Mouse (Mus musculus): ENCODE measurements around the gene Nrcam. TPM values are rescaled to one million over a fixed set of nuclear protein-coding genes. Genes with fewer than 3 reads are reported as not detected.

The Nrcam gene
- polyA plus RNA-seq, 1 experiment from 2014 or later, result 90.1 TPM

GRCm38 (mm10) chr12:44378431-44379161 is 49.9 kb downstream of the Nrcam start:
- no peak overlapping the region for H3K27ac ChIP-seq
- WGBS, result 64% methylated on average over 8 of the region's 8 CpGs
- peaks cover 9% of the 10 kb centered on the region for H3K4me1 ChIP-seq
- no peak overlapping the region for H3K4me3 ChIP-seq (replicated peaks)
- no peaks in the 10 kb centered on the region for H3K36me3 ChIP-seq (replicated peaks)
- ATAC-seq (ENCODE audit: low FRiP score), result no peak
- H3K4me2 ChIP-seq, result no peak overlapping the region
- no peaks in the 10 kb centered on the region for H3K27me3 ChIP-seq
- H3K9ac ChIP-seq, result no peak overlapping the region
- no peaks in the 10 kb centered on the region for H3K9me3 ChIP-seq

GRCm38 (mm10) chr12:44380805-44381204 is 52.1 kb downstream of the Nrcam start:
- Histone ChIP-seq H3K4me3 (replicated peaks) (no peak overlapping the region), H3K36me3 (replicated peaks) (no peaks in the 10 kb centered on the region), H3K9me3 (no peaks in the 10 kb centered on the region), H3K27ac (no peak overlapping the region), H3K27me3 (no peaks in the 10 kb centered on the region), H3K9ac (no peak overlapping the region), H3K4me1 (peaks cover 8% of the 10 kb centered on the region), H3K4me2 (no peak overlapping the region)
- no peak for ATAC-seq (ENCODE audit: low FRiP score)
- WGBS, result 96% methylated on average over 4 of the region's 4 CpGs

DNA sequence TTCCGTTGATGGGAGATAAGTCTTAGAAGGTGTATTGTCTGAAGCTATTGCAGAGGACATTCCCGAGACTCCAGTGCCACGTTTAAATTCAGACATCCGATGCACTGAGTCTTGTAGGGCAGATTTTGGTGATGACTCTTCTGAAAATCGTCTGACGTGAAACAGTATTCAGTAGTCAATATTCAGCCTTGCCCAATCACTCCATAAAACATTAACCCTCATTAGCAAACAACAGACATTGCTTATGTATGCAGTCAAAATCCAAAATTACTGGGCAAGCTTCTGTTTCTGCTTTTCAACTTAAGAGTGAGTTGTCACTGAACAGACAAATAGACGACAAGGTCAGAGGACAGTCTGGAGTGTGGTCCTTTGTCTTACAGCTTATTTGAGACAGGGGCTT is 57.7 kb downstream of the Nrcam start:
- Histone ChIP-seq H3K27me3 (no peaks in the 10 kb centered on the region), H3K9ac (no peak overlapping the region), H3K4me1 (peaks cover 16% of the 10 kb centered on the region), H3K27ac (0 out of 2 replicates have a peak overlapping the region, but pooled peaks have one; percentile 13), H3K9me3 (no peaks in the 10 kb centered on the region), H3K36me3 (replicated peaks) (no peaks in the 10 kb centered on the region), H3K4me3 (replicated peaks) (no peak overlapping the region), H3K4me2 (no peak overlapping the region)
- ATAC-seq (ENCODE audit: low FRiP score), result no peak
- 37% methylated on average over 7 of the region's 7 CpGs for WGBS

DNA sequence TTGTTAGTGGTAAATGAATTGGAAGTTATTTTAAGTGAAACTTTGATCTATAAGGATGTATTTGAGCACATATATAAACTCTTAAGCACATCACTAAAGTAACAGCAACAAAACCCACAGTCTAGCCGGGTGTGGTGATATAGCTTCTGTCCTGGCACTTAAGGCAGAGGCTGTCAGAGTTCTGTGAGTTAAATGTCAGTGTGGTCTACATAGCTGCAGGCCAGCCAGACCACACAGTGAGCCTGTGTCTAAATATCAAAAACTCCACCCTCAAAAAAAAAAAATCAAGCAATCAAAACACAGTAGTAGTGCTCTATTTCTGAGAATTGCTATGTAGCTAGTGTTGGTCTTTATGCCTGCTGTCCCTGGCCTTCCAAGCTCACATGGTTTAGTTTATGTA is 59.5 kb downstream of the Nrcam start:
- no peak overlapping the region for H3K4me3 ChIP-seq (replicated peaks)
- H3K36me3 ChIP-seq (replicated peaks), result no peaks in the 10 kb centered on the region
- no peak overlapping the region for H3K4me2 ChIP-seq
- peaks cover 16% of the 10 kb centered on the region for H3K4me1 ChIP-seq
- 18% methylated on average over 1 of the region's 1 CpGs for WGBS
- H3K9me3 ChIP-seq, result no peaks in the 10 kb centered on the region
- no peaks in the 10 kb centered on the region for H3K27me3 ChIP-seq
- H3K9ac ChIP-seq, result no peak overlapping the region
- no peak overlapping the region for H3K27ac ChIP-seq
- ATAC-seq (ENCODE audit: low FRiP score), result no peak

DNA sequence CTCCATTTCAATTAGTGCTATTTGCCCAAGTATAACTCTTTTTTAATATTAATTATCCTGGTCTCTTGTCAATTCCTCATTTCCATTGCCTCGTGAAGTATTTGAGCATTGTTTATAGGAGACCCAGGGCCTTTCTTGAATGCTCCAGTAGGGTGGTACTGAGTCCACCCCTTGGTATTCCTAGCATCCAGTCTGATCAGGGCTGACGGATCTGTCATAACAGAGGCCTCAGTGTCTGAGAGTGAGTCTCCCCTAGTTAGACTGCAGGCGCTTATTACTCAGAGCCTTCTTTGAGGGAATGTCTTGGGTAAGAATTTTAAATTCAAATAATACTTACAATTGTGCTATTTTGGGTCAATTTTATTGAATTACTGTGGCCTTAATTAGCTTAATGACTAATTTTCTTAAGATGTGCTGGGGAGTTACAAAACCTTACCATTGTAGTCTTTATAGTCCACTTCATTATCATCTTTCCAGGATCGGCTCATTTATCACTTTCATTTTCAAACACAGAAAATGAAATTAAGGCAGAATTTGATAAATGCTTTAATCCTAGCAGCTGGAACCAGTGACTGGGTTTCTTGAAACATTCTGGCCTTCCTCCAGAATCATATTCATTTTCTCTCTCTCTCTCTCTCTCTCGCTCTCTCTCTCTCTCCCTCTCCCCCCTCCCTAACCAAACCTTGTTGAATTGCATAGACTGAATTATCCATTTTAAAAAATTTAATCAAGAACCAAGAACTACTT is 61.9 kb downstream of the Nrcam start:
- H3K4me3 ChIP-seq (replicated peaks), result no peak overlapping the region
- 55% methylated on average over 5 of the region's 5 CpGs for WGBS
- H3K36me3 ChIP-seq (replicated peaks), result no peaks in the 10 kb centered on the region
- H3K27ac ChIP-seq, result no peak overlapping the region
- no peaks in the 10 kb centered on the region for H3K27me3 ChIP-seq
- no peak overlapping the region for H3K9ac ChIP-seq
- H3K9me3 ChIP-seq, result no peaks in the 10 kb centered on the region
- H3K4me1 ChIP-seq, result peaks cover 22% of the 10 kb centered on the region
- H3K4me2 ChIP-seq, result no peak overlapping the region
- ATAC-seq (ENCODE audit: low FRiP score), result no peak

DNA sequence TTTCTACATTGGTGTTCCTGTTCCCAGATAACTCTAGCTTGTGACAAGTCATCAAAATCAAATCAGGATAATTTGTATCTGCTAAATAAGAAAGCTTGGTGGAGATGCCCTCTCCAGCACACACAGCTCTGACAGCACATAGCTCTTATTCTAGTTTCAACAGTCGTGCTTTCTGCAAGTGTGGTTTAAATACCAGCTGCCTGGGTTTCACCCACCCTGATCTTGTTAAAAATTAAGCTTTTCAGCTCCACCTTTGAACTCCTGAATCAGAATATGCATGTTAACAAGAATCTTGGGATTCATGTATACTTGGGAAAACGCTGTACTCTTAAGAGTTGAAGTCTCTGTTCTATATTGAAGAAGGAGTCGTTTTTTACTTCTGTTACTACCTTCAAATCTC is 66.2 kb downstream of the Nrcam start:
- Histone ChIP-seq H3K27ac (no peak overlapping the region), H3K9ac (no peak overlapping the region), H3K4me1 (peaks cover 8% of the 10 kb centered on the region; the same call in 1 of the 2 replicates), H3K36me3 (replicated peaks) (no peaks in the 10 kb centered on the region), H3K4me3 (replicated peaks) (no peak overlapping the region), H3K27me3 (no peaks in the 10 kb centered on the region), H3K9me3 (no peaks in the 10 kb centered on the region), H3K4me2 (no peak overlapping the region)
- no peak for ATAC-seq (ENCODE audit: low FRiP score)
- WGBS, result 76% methylated on average over 3 of the region's 3 CpGs

DNA sequence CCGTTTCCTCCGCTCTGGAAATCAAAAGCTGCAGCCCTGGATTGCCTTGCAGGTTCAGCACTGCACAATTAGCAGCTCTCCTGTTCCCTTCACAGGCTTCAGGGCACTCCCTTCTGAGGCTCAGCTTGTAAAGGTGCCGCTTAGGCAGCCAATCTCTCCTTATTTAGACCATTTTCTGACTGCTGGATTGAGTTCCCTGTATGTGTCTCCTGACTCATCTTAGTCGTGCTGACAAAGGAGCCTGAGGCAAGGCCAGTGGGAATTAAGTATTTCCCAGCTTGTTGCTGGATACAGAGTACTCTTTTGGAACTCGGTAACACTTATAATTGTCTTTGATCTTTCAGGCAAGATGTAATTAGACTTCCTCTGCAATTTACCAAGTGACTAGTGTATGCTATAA is 69.1 kb downstream of the Nrcam start:
- H3K4me3 ChIP-seq (replicated peaks), result no peak overlapping the region
- H3K36me3 ChIP-seq (replicated peaks), result no peaks in the 10 kb centered on the region
- H3K4me2 ChIP-seq, result no peak overlapping the region
- H3K9ac ChIP-seq, result no peak overlapping the region
- no peaks in the 10 kb centered on the region for H3K9me3 ChIP-seq
- H3K4me1 ChIP-seq, result peaks cover 31% of the 10 kb centered on the region
- no peaks in the 10 kb centered on the region for H3K27me3 ChIP-seq
- peak overlapping the region; percentile 53; the same call in 1 of the 2 replicates for H3K27ac ChIP-seq
- 23% methylated on average over 5 of the region's 5 CpGs for WGBS
- no peak for ATAC-seq (ENCODE audit: low FRiP score)

- Histone ChIP-seq H3K27me3 (no peaks in the 10 kb centered on the region), H3K4me3 (replicated peaks) (no peak overlapping the region), H3K4me1 (peaks cover 49% of the 10 kb centered on the region), H3K9ac (no peak overlapping the region), H3K9me3 (no peaks in the 10 kb centered on the region), H3K36me3 (replicated peaks) (no peaks in the 10 kb centered on the region), H3K27ac (peak overlapping the region; percentile 89), H3K4me2 (no peak overlapping the region)
- 36% methylated on average over 1 of the region's 1 CpGs for WGBS
- peak; percentile 1; the same call in 1 of the 2 replicates for ATAC-seq (ENCODE audit: low FRiP score)
Observed at GRCm38 (mm10) chr12:44402134-44402533, 73.4 kb downstream of the Nrcam start.

GRCm38 (mm10) chr12:44403270-44403669 is 74.6 kb downstream of the Nrcam start:
- H3K9ac ChIP-seq, result no peak overlapping the region
- peak; percentile 42; the same call in 1 of the 2 replicates for ATAC-seq (ENCODE audit: low FRiP score)
- no peak overlapping the region for H3K4me2 ChIP-seq
- H3K9me3 ChIP-seq, result no peaks in the 10 kb centered on the region
- peaks cover 47% of the 10 kb centered on the region for H3K4me1 ChIP-seq
- 72% methylated on average over 1 of the region's 1 CpGs for WGBS
- H3K4me3 ChIP-seq (replicated peaks), result no peak overlapping the region
- no peaks in the 10 kb centered on the region for H3K27me3 ChIP-seq
- H3K36me3 ChIP-seq (replicated peaks), result no peaks in the 10 kb centered on the region
- H3K27ac ChIP-seq, result peak overlapping the region; percentile 89

DNA sequence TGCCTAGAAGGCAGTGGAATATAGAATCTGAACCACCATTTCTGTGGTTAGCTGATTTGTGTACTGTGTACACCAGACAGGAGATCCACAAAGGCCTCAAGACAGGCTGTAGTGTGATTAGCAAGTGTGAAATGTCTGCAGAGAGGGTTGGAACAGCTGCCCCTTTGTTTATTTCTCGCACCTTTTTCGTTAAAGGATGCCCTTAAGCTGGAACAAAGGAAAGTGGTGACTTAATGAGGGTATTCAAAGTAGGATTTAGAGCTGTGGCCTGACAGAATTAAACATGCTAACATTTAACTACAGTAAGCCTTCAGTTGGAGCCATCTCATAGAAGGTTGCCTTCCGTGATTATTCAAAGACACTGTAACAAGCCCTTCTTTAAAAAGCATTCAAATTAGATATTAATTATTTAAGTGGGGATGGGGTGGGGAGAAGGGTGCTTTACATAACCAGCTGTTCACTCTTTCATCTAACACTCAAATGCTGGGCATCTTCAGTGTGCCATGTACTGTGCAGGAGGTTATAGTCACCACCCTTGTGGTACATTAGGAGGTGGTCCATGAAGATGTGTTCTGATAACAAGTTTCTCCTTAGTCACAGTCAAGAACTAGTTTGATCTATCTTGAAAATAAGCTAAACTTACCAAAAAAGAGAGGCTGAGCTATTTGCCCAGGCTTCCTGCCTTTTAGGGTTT is 75.2 kb downstream of the Nrcam start:
- Histone ChIP-seq H3K27ac (peak overlapping the region; percentile 89), H3K4me1 (peaks cover 47% of the 10 kb centered on the region), H3K4me3 (replicated peaks) (no peak overlapping the region), H3K4me2 (no peak overlapping the region), H3K9ac (no peak overlapping the region), H3K9me3 (no peaks in the 10 kb centered on the region), H3K27me3 (no peaks in the 10 kb centered on the region), H3K36me3 (replicated peaks) (no peaks in the 10 kb centered on the region)
- 6% methylated on average over 3 of the region's 3 CpGs for WGBS
- ATAC-seq (ENCODE audit: low FRiP score), result peak; percentile 89

- H3K9me3 ChIP-seq, result no peaks in the 10 kb centered on the region
- ATAC-seq (ENCODE audit: low FRiP score), result no peak
- H3K9ac ChIP-seq, result no peak overlapping the region
- WGBS, result 88% methylated on average over 4 of the region's 4 CpGs
- H3K4me3 ChIP-seq (replicated peaks), result no peak overlapping the region
- no peaks in the 10 kb centered on the region for H3K27me3 ChIP-seq
- no peaks in the 10 kb centered on the region for H3K36me3 ChIP-seq (replicated peaks)
- H3K27ac ChIP-seq, result no peak overlapping the region
- H3K4me2 ChIP-seq, result no peak overlapping the region
- H3K4me1 ChIP-seq, result peaks cover 6% of the 10 kb centered on the region
Observed at GRCm38 (mm10) chr12:44409786-44410185, 81.1 kb downstream of the Nrcam start.

DNA sequence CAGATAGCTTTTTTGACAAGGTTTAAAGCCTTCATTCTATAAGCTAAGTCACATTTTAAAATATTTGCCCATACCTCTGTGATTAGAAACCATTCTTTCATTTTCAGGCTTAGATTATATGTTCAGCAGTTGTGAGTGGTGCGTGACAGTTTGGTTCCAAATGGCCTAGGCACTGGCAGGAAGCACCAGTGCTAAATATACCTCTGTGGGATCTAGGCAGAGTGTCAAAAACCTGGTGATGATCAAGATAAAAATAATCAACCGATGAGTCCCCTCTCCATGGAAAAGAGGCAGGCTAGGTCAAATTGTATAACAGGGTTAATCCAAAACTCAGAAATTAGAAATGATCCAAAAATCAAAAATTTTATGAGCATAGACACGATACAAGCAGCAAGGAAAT is 82.3 kb downstream of the Nrcam start:
- no peaks in the 10 kb centered on the region for H3K9me3 ChIP-seq
- H3K4me1 ChIP-seq, result no peaks in the 10 kb centered on the region
- H3K27ac ChIP-seq, result no peak overlapping the region
- H3K36me3 ChIP-seq (replicated peaks), result no peaks in the 10 kb centered on the region
- no peak for ATAC-seq (ENCODE audit: low FRiP score)
- no peaks in the 10 kb centered on the region for H3K27me3 ChIP-seq
- no peak overlapping the region for H3K4me3 ChIP-seq (replicated peaks)
- H3K9ac ChIP-seq, result no peak overlapping the region
- 90% methylated on average over 3 of the region's 3 CpGs for WGBS
- no peak overlapping the region for H3K4me2 ChIP-seq
